Mouse (Mus musculus) liver (tissue): ENCODE measurements around the gene Tbc1d10b.
A peak's percentile ranks its signal among the peaks of the same experiment; 100 is the strongest.
"Not testable (repeated sequence)": the region's sequence is repeated elsewhere in the genome, so short reads cannot be mapped to it uniquely, and the experiment has no call there.

Experiments
- DNase-seq: peaks from one replicate; pipeline ENCODE4 v3.0.0-alpha.2; 2020; ENCODE audit warnings: mixed read lengths

Tbc1d10b gene

GRCm38 (mm10) chr7:127208295-127208552 lies at the start of gene Tbc1d10b:
Gene Tbc1d10b, minus strand, starts transcription at chr7:127208468.
- DNase-seq, result no peak

GRCm38 (mm10) chr7:127256518-127256917 lies 48.2 kb upstream of the Tbc1d10b start:
- no peak for DNase-seq

- no peak for DNase-seq
These were observed 47.7 kb upstream of the Tbc1d10b start for GRCm38 (mm10) chr7:127255965-127256364.

- no peak for DNase-seq
These were observed 46.7 kb upstream of the Tbc1d10b start for GRCm38 (mm10) chr7:127255008-127255407.

- DNase-seq, result peak; percentile 96
These were observed 45.8 kb upstream of the Tbc1d10b start for GRCm38 (mm10) chr7:127253821-127254769.

GRCm38 (mm10) chr7:127253341-127253740 lies 45.1 kb upstream of the Tbc1d10b start:
- no peak for DNase-seq

- peak; percentile 37 for DNase-seq
These were observed 44.1 kb upstream of the Tbc1d10b start for GRCm38 (mm10) chr7:127252414-127252813.

- not testable (repeated sequence) for DNase-seq
These were observed 42.2 kb upstream of the Tbc1d10b start for GRCm38 (mm10) chr7:127250511-127250910.

- peak; percentile 64 for DNase-seq
These were observed 36.6 kb upstream of the Tbc1d10b start for GRCm38 (mm10) chr7:127244658-127245510.

- DNase-seq, result peak; percentile 98
These were observed 35.8 kb upstream of the Tbc1d10b start, which contains the start of gene Zfp771 for GRCm38 (mm10) chr7:127243870-127244657. Gene Zfp771, plus strand, starts transcription at chr7:127244274.

- DNase-seq, result no peak
These were observed 35.1 kb upstream of the Tbc1d10b start for GRCm38 (mm10) chr7:127243361-127243867.

- DNase-seq, result no peak
These were observed 26.5 kb upstream of the Tbc1d10b start for GRCm38 (mm10) chr7:127234777-127235176.

- no peak for DNase-seq
These were observed 25.5 kb upstream of the Tbc1d10b start for GRCm38 (mm10) chr7:127233765-127234164.

GRCm38 (mm10) chr7:127233368-127233749 lies 25.1 kb upstream of the Tbc1d10b start:
- DNase-seq, result no peak

GRCm38 (mm10) chr7:127232622-127233367 lies 24.5 kb upstream of the Tbc1d10b start, which contains the start of the genes Zfp553 and Sept1:
Gene Zfp553, plus strand, starts transcription at chr7:127233061.
Gene Sept1, minus strand, starts transcription at chr7:127233130.
- peak; percentile 85 for DNase-seq

GRCm38 (mm10) chr7:127231826-127232621 lies 23.8 kb upstream of the Tbc1d10b start:
- peak; percentile 4 for DNase-seq

- no peak for DNase-seq
These were observed 23.1 kb upstream of the Tbc1d10b start for GRCm38 (mm10) chr7:127231376-127231775.

- peak; percentile 91 for DNase-seq
These were observed 20.5 kb upstream of the Tbc1d10b start for GRCm38 (mm10) chr7:127228615-127229303.

GRCm38 (mm10) chr7:127225147-127225995 lies 17.1 kb upstream of the Tbc1d10b start:
- peak; percentile 79 for DNase-seq
